ENCODE assay signal across 18 mouse cellular contexts in the genomic region with DNA sequence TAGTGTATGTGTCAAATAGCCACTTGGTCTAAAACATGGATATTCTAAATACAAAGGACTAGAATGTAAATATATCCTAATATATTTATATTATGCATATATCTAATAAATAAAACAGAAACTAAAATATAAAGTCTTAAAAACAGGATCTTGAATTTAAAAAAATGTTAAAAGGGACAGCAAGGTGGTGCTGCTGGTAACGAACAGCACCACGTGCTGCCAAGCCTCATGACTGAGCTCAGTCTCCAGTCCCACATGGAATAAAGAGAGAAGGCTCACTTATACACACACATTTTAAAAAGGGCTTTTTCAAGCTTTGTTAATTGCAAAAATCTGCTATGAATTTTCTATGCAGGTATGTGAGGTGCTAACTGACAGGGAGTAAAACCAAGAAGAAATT. TPM values are rescaled to one million over a fixed set of nuclear protein-coding genes. Genes with fewer than 3 reads are reported as not detected.
A peak's percentile ranks its signal among the peaks of the same experiment; 100 is the strongest.
DNase-seq lines count a peak whose midpoint lies in the region; ATAC-seq and TF ChIP-seq lines count a peak whose summit lies in the region.
"Had no signal": no experiment of that assay in that cellular context is flagged by ENCODE, and none has a peak within 500 bp of the region (broad histone marks: within the 10 kb centered on the region; RNA-seq: fewer than 3 reads in every experiment).

No protein-coding gene starts in this region.

- no peak for DNase-seq in forebrain, embryonic 10.5 days (ENCODE audit: extremely low spot score, low spot score)
- DNase-seq in layer of hippocampus, adult 2 months (ENCODE audit: low spot score in 2 of 2): no peak
- no peak for DNase-seq in layer of hippocampus, postnatal 10 days (ENCODE audit: low spot score in 2 of 2)
- no peak for DNase-seq in natural killer cell, adult 2 months (ENCODE audit: low spot score in 2 of 2)
- no peak for DNase-seq in cerebellum, adult 8-10 months
- DNase-seq: B cell, adult 2 months; cerebellum, adult 2 months; kidney, postnatal 14 days; layer of hippocampus, postnatal 36 days; lung, postnatal 36 days; thymus, adult 2 months had no signal

- ATAC-seq in forebrain, embryonic 12.5 days (ENCODE audit: low FRiP score): no peak
- ATAC-seq: activated CD4-positive, CD25-positive, alpha-beta regulatory T cell, adult 4 months; inflammation-experienced regulatory T-cells, adult 6 months had no signal

- no peak for TF ChIP-seq POLR2A in bone marrow macrophage, adult 2 months (IDR thresholded peaks at IDR 0.05; ENCODE audit: borderline replicate concordance, low read depth, low read length)

- 90% methylated on average over 2 of the region's 2 CpGs for WGBS in forebrain, embryonic 10.5 days
- WGBS in forebrain, embryonic 12.5 days: 80% methylated on average over 2 of the region's 2 CpGs
- 21% methylated on average over 2 of the region's 2 CpGs for WGBS in macrophage (ENCODE audit: missing documents)

- peaks cover 28% of the 10 kb centered on the region for H3K36me3 ChIP-seq in forebrain, embryonic 10.5 days (replicated peaks)
- H3K36me3 ChIP-seq in forebrain, embryonic 12.5 days (replicated peaks): peaks cover 21% of the 10 kb centered on the region
- H3K36me3 ChIP-seq in macrophage (ENCODE audit: inconsistent target): peaks cover 14% of the 10 kb centered on the region

- no peaks in the 10 kb centered on the region for H3K27me3 ChIP-seq in forebrain, embryonic 10.5 days (ENCODE audit: poor library complexity, severe bottlenecking)
- H3K27me3 ChIP-seq in forebrain, embryonic 12.5 days: no peaks in the 10 kb centered on the region
- H3K27me3 ChIP-seq: heart, embryonic 15.5 days; limb, embryonic 13.5 days had no signal

- H3K9ac ChIP-seq in forebrain, embryonic 12.5 days: no peak overlapping the region

- peak overlapping the region; percentile 100; the same call in 1 of the 2 replicates for H3K27ac ChIP-seq in forebrain, embryonic 10.5 days
- no peak overlapping the region for H3K27ac ChIP-seq in forebrain, embryonic 12.5 days
- H3K27ac ChIP-seq in layer of hippocampus, adult 2 months: no peak overlapping the region; the same call in 1 of the 2 replicates
- peak overlapping the region; percentile 6; the same call in 1 of the 2 replicates for H3K27ac ChIP-seq in bone marrow macrophage, adult 2 months (ENCODE audit: insufficient read depth, low read depth, low read length)
- H3K27ac ChIP-seq in macrophage: peak overlapping the region; percentile 78

- peak; percentile 30 for TF ChIP-seq CTCF in layer of hippocampus, adult 2 months (conservative IDR thresholded peaks at IDR 0.05)
- TF ChIP-seq CTCF in bone marrow macrophage, adult 2 months (IDR thresholded peaks at IDR 0.05; ENCODE audit: low read depth, low read length): no peak

- H3K9me3 ChIP-seq in forebrain, embryonic 10.5 days: no peaks in the 10 kb centered on the region
- peaks cover 2% of the 10 kb centered on the region; the same call in 1 of the 2 replicates for H3K9me3 ChIP-seq in forebrain, embryonic 12.5 days
- H3K9me3 ChIP-seq: heart, embryonic 15.5 days; limb, embryonic 13.5 days had no signal

- no peak overlapping the region for H3K4me3 ChIP-seq in forebrain, embryonic 10.5 days
- H3K4me3 ChIP-seq in forebrain, embryonic 12.5 days (replicated peaks): no peak overlapping the region
- no peak overlapping the region; the same call in 1 of the 2 replicates for H3K4me3 ChIP-seq in layer of hippocampus, adult 2 months
- H3K4me3 ChIP-seq in bone marrow macrophage, adult 2 months (ENCODE audit: insufficient read depth, low read length): no peak overlapping the region
- no peak overlapping the region for H3K4me3 ChIP-seq in macrophage (ENCODE audit: inconsistent target)

- H3K4me2 ChIP-seq in forebrain, embryonic 12.5 days: no peak overlapping the region

- peaks cover 26% of the 10 kb centered on the region for H3K79me2 ChIP-seq in macrophage (ENCODE audit: inconsistent target)

- peaks cover 28% of the 10 kb centered on the region for H3K4me1 ChIP-seq in forebrain, embryonic 10.5 days
- H3K4me1 ChIP-seq in forebrain, embryonic 12.5 days: peaks cover 18% of the 10 kb centered on the region
- H3K4me1 ChIP-seq in bone marrow macrophage, adult 2 months (ENCODE audit: control insufficient read depth, insufficient read depth, low read length): peaks cover 8% of the 10 kb centered on the region

RNA-seq across cellular contexts. Expression of gene Eif4g2, which starts 1.6 kb away (rescaled TPM):
- polyA plus RNA-seq in forebrain, embryonic 10.5 days (2016; fragmentation: Nextera tagmentation; extraction: Ambion mirVana): 1,431 and 1,439 TPM in 2 replicates
- 1,554 and 1,700 TPM in 2 replicates for polyA plus RNA-seq in forebrain, embryonic 12.5 days (2016; fragmentation: Nextera tagmentation; extraction: Ambion mirVana)
- total RNA-seq in layer of hippocampus, adult 2 months (2021): 100 to 1,000 TPM; 596 to 633 TPM
- 1,000 to 10,000 TPM; 1,036 to 1,049 TPM for total RNA-seq in layer of hippocampus, postnatal 10 days (2021)
- polyA plus RNA-seq in bone marrow macrophage, adult 2 months (2012; ENCODE audit: insufficient read depth, insufficient read length, missing spikeins): 343 and 428 TPM in 2 replicates
- 1,000 to 10,000 TPM in 7 of 26 experiments, 100 to 1,000 TPM in 19; 537 to 1,562 (median 775) TPM for total RNA-seq in macrophage (2018; cell fraction: chromatin; rRNA removed)
- total RNA-seq in macrophage (2018; cell fraction: cytosol; rRNA removed): 100 to 1,000 TPM; 370 to 672 (median 491) TPM
- 100 to 1,000 TPM; 455 to 968 (median 653) TPM for total RNA-seq in macrophage (2018; cell fraction: nucleus; rRNA removed)
- polyA plus RNA-seq in macrophage (2018): 339 to 673 TPM (median 528 TPM) in 3 replicates

RNA-seq across cellular contexts. Expression of gene Ctr9, which starts 55.7 kb away (rescaled TPM):
- polyA plus RNA-seq in forebrain, embryonic 10.5 days (2016; fragmentation: Nextera tagmentation; extraction: Ambion mirVana): 76.3 and 82.6 TPM in 2 replicates
- polyA plus RNA-seq in forebrain, embryonic 12.5 days (2016; fragmentation: Nextera tagmentation; extraction: Ambion mirVana): 93.1 and 95.2 TPM in 2 replicates
- 10 to 100 TPM; 47.0 TPM for total RNA-seq in layer of hippocampus, adult 2 months (2021)
- 10 to 100 TPM; 57.3 to 60.5 TPM for total RNA-seq in layer of hippocampus, postnatal 10 days (2021)
- 24.0 and 28.8 TPM in 2 replicates for polyA plus RNA-seq in bone marrow macrophage, adult 2 months (2012; ENCODE audit: insufficient read depth, insufficient read length, missing spikeins)
- total RNA-seq in macrophage (2018; cell fraction: chromatin; rRNA removed): 10 to 100 TPM; 20.4 to 64.6 (median 39.5) TPM
- total RNA-seq in macrophage (2018; cell fraction: cytosol; rRNA removed): 10 to 100 TPM; 12.0 to 23.0 (median 17.5) TPM
- total RNA-seq in macrophage (2018; cell fraction: nucleus; rRNA removed): 10 to 100 TPM; 15.7 to 44.2 (median 23.5) TPM
- 18.6 to 33.3 TPM (median 23.4 TPM) in 3 replicates for polyA plus RNA-seq in macrophage (2018)

Comparison
In these comparisons a context has a peak if more than half of its experiments do, and no peak if none do; other contexts are left out.
1. H3K27ac ChIP-seq: peak in forebrain, embryonic 10.5 days (single experiment), bone marrow macrophage, adult 2 months (single experiment) and macrophage (single experiment); none in forebrain, embryonic 12.5 days (single experiment) and layer of hippocampus, adult 2 months (single experiment).